ENCODE assay signal across 9 mouse cellular contexts in genomic region chrX:99402841-99403520, GRCm38 (mm10).
DNase-seq lines count a peak whose midpoint lies in the region; ATAC-seq and TF ChIP-seq lines count a peak whose summit lies in the region.
"Had no signal": no experiment of that assay in that cellular context is flagged by ENCODE, and none has a peak within 500 bp of the region (broad histone marks: within the 10 kb centered on the region; RNA-seq: fewer than 3 reads in every experiment).

No protein-coding gene starts in this region.

- H3K27ac ChIP-seq in testis, adult 2 months (ENCODE audit: control insufficient read depth, insufficient read depth, low read depth, low read length) = no peak overlapping the region

- no peaks in the 10 kb centered on the region for H3K27me3 ChIP-seq in testis, adult 2 months (ENCODE audit: control insufficient read depth, insufficient read depth, low read length)

- H3K4me1 ChIP-seq in testis, adult 2 months (ENCODE audit: control insufficient read depth, insufficient read depth, low read length) = no peaks in the 10 kb centered on the region
- H3K4me1 ChIP-seq: megakaryocyte, embryonic 14.5 days had no signal

- H3K36me3 ChIP-seq in testis, adult 2 months (ENCODE audit: control insufficient read depth, insufficient read depth, low read length) = no peaks in the 10 kb centered on the region

- H3K4me3 ChIP-seq in testis, adult 2 months (ENCODE audit: control insufficient read depth, low read depth, low read length) = no peak overlapping the region
- H3K4me3 ChIP-seq: megakaryocyte, embryonic 14.5 days had no signal

- TF ChIP-seq CTCF in testis, adult 2 months (IDR thresholded peaks at IDR 0.05; ENCODE audit: control insufficient read depth, insufficient read depth, insufficient replicate concordance, low read depth, low read length) = peak; percentile 39; the same call in 1 of the 2 replicates

- TF ChIP-seq POLR2A in testis, adult 2 months (IDR thresholded peaks at IDR 0.05; ENCODE audit: control insufficient read depth, low read depth, low read length) = no peak

- no peak for ATAC-seq in frontal cortex, adult (ENCODE audit: low TSS enrichment)

- peak; percentile 80 for DNase-seq in heart, adult 11 months
- DNase-seq in heart, postnatal 25 days (ENCODE audit: low spot score) = no peak
- no peak for DNase-seq in testis, postnatal 14 days (ENCODE audit: low spot score)
- DNase-seq in embryo, embryonic 10.5 days (ENCODE audit: low spot score) = peak; percentile 53
- peak; percentile 10 for DNase-seq in lung, postnatal 25 days (ENCODE audit: low spot score)
- DNase-seq in frontal cortex, postnatal 25 days (ENCODE audit: low spot score in 2 of 2) = no peak

- intact Hi-C loops in heart, postnatal 25 days (cut with DNase I) = no loop called here

Comparison
In these comparisons a context has a peak if more than half of its experiments do, and no peak if none do; other contexts are left out.
1. DNase-seq: peak in heart, adult 11 months (single experiment), embryo, embryonic 10.5 days (single experiment) and lung, postnatal 25 days (single experiment); none in heart, postnatal 25 days (single experiment), testis, postnatal 14 days (single experiment) and frontal cortex, postnatal 25 days (0 of 2).